Mouse (Mus musculus): ENCODE measurements around the gene Zfp352. TPM values are rescaled to one million over a fixed set of nuclear protein-coding genes. Genes with fewer than 3 reads are reported as not detected.
"Not testable (repeated sequence)": the region's sequence is repeated elsewhere in the genome, so short reads cannot be mapped to it uniquely, and the experiment has no call there.

Zfp352 gene
- not detected in 2 replicates for polyA plus RNA-seq (2014; fragmentation: Nextera tagmentation; extraction: Ambion mirVana)

DNA sequence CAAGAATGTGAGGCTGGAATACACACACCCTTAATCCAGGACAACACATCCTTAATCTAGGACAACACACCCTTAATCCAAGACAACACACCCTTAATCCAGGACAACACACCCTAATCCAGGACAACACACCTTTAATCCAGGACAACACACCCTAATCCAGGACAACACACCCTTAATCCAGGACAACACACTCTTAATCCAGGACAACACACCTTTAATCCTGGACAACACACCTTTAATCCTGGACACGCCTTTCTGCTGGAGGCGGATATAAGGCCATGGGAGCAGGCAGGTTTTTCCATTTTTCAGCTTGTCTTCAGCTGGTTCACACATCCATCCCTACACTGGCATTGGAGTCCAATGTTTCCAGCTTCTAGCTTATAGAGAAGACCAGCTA lies at the start of gene Zfp352:
Gene Zfp352, plus strand, starts transcription at position 301 of the 400 bp plus-strand sequence.
- Histone ChIP-seq H3K4me2 (replicated peaks; ENCODE audit: low read depth, low read length) (no peak within 1 kb of the TSS), H3K36me3 (ENCODE audit: control insufficient read depth, insufficient read depth, low read length) (no peaks in the 10 kb centered on the region), H3K27me3 (ENCODE audit: control insufficient read depth, insufficient read depth, low read length) (no peaks in the 10 kb centered on the region), H3K9me3 (ENCODE audit: control insufficient read depth, low read length) (no peaks in the 10 kb centered on the region), H3K4me3 (ENCODE audit: low read length) (no peak within 1 kb of the TSS), H3K27ac (ENCODE audit: low read depth, low read length) (no peak within 1 kb of the TSS), H3K4me1 (ENCODE audit: control insufficient read depth, insufficient read depth, low read length) (no peaks in the 10 kb centered on the region), H3K9ac (ENCODE audit: low read depth, low read length) (no peak within 1 kb of the TSS)
- no peak for ATAC-seq (ENCODE audit: low FRiP score, low TSS enrichment)
- WGBS = 98% methylated on average over 2 of the region's 2 CpGs

- Histone ChIP-seq H3K27ac (ENCODE audit: low read depth, low read length) (no peak overlapping the region), H3K4me2 (replicated peaks; ENCODE audit: low read depth, low read length) (no peak overlapping the region), H3K27me3 (ENCODE audit: control insufficient read depth, insufficient read depth, low read length) (no peaks in the 10 kb centered on the region), H3K9ac (ENCODE audit: low read depth, low read length) (no peak overlapping the region), H3K4me3 (ENCODE audit: low read length) (no peak overlapping the region), H3K9me3 (ENCODE audit: control insufficient read depth, low read length) (no peaks in the 10 kb centered on the region), H3K36me3 (ENCODE audit: control insufficient read depth, insufficient read depth, low read length) (no peaks in the 10 kb centered on the region), H3K4me1 (ENCODE audit: control insufficient read depth, insufficient read depth, low read length) (no peaks in the 10 kb centered on the region)
- ATAC-seq (ENCODE audit: low FRiP score, low TSS enrichment) = no peak
- 79% methylated on average over 3 of the region's 3 CpGs for WGBS
Observed at GRCm38 (mm10) chr4:90170890-90171483, 47.6 kb upstream of the Zfp352 start.

GRCm38 (mm10) chr4:90174036-90174435 lies 44.6 kb upstream of the Zfp352 start:
- Histone ChIP-seq H3K4me1 (ENCODE audit: control insufficient read depth, insufficient read depth, low read length) (no peaks in the 10 kb centered on the region), H3K36me3 (ENCODE audit: control insufficient read depth, insufficient read depth, low read length) (no peaks in the 10 kb centered on the region), H3K27me3 (ENCODE audit: control insufficient read depth, insufficient read depth, low read length) (no peaks in the 10 kb centered on the region), H3K27ac (ENCODE audit: low read depth, low read length) (no peak overlapping the region), H3K4me3 (ENCODE audit: low read length) (no peak overlapping the region), H3K9me3 (ENCODE audit: control insufficient read depth, low read length) (no peaks in the 10 kb centered on the region), H3K9ac (ENCODE audit: low read depth, low read length) (no peak overlapping the region), H3K4me2 (replicated peaks; ENCODE audit: low read depth, low read length) (no peak overlapping the region)
- WGBS = 97% methylated on average over 1 of the region's 1 CpGs
- no peak for ATAC-seq (ENCODE audit: low FRiP score, low TSS enrichment)

GRCm38 (mm10) chr4:90203421-90203820 lies 15.2 kb upstream of the Zfp352 start:
- no peak overlapping the region for H3K9ac ChIP-seq (ENCODE audit: low read depth, low read length)
- no peaks in the 10 kb centered on the region for H3K27me3 ChIP-seq (ENCODE audit: control insufficient read depth, insufficient read depth, low read length)
- no peaks in the 10 kb centered on the region for H3K36me3 ChIP-seq (ENCODE audit: control insufficient read depth, insufficient read depth, low read length)
- no peak overlapping the region for H3K27ac ChIP-seq (ENCODE audit: low read depth, low read length)
- no peak overlapping the region for H3K4me2 ChIP-seq (replicated peaks; ENCODE audit: low read depth, low read length)
- ATAC-seq (ENCODE audit: low FRiP score, low TSS enrichment) = no peak
- WGBS = 91% methylated on average over 5 of the region's 5 CpGs
- no peaks in the 10 kb centered on the region for H3K9me3 ChIP-seq (ENCODE audit: control insufficient read depth, low read length)
- H3K4me1 ChIP-seq (ENCODE audit: control insufficient read depth, insufficient read depth, low read length) = no peaks in the 10 kb centered on the region
- no peak overlapping the region for H3K4me3 ChIP-seq (ENCODE audit: low read length)

DNA sequence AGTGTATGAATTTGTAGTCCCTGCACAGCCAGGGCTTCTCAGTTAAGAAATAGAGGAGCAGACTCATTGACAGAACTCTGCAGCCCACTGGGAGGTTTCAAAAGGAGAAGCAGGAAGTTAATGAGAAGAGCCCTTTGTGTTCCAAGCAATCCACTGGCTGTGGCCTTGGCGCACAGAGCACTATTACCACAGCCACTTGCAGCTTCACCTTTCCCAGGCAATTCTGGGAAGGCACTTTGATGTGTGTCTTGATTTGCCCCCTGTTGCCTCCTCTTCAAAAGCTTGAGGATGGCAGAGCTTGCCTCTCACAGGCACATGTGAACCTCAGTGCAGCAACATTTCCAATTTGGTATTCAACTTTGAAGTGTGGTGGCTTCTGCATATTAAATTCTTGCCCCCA lies 7.1 kb upstream of the Zfp352 start:
- H3K9me3 ChIP-seq (ENCODE audit: control insufficient read depth, low read length) = no peaks in the 10 kb centered on the region
- H3K27ac ChIP-seq (ENCODE audit: low read depth, low read length) = no peak overlapping the region
- no peak overlapping the region for H3K4me2 ChIP-seq (replicated peaks; ENCODE audit: low read depth, low read length)
- no peak overlapping the region for H3K4me3 ChIP-seq (ENCODE audit: low read length)
- ATAC-seq (ENCODE audit: low FRiP score, low TSS enrichment) = no peak
- H3K9ac ChIP-seq (ENCODE audit: low read depth, low read length) = no peak overlapping the region
- no peaks in the 10 kb centered on the region for H3K4me1 ChIP-seq (ENCODE audit: control insufficient read depth, insufficient read depth, low read length)
- H3K36me3 ChIP-seq (ENCODE audit: control insufficient read depth, insufficient read depth, low read length) = no peaks in the 10 kb centered on the region
- 11% methylated on average over 1 of the region's 1 CpGs for WGBS
- no peaks in the 10 kb centered on the region for H3K27me3 ChIP-seq (ENCODE audit: control insufficient read depth, insufficient read depth, low read length)

DNA sequence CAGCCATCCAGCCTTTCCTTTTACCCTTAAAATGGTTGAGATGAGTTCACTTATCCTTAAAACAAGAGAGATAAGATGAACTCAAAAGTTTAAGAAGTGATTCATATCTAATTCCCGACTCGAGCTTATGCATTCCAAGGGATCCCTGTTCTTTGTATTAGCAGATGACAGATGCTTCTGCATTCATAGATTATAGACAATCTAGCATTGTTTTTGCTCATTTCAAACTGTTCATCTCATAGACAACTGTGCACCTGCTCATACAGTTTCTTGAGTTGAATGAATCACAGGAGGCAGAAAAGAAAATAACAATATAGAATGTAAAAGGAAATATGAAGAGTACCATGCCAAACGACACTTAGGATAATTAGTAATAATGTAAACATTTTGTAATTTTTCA lies 6.5 kb upstream of the Zfp352 start:
- no peaks in the 10 kb centered on the region for H3K9me3 ChIP-seq (ENCODE audit: control insufficient read depth, low read length)
- no peaks in the 10 kb centered on the region for H3K27me3 ChIP-seq (ENCODE audit: control insufficient read depth, insufficient read depth, low read length)
- no peak overlapping the region for H3K27ac ChIP-seq (ENCODE audit: low read depth, low read length)
- ATAC-seq (ENCODE audit: low FRiP score, low TSS enrichment) = no peak
- H3K4me1 ChIP-seq (ENCODE audit: control insufficient read depth, insufficient read depth, low read length) = no peaks in the 10 kb centered on the region
- H3K4me3 ChIP-seq (ENCODE audit: low read length) = no peak overlapping the region
- no peaks in the 10 kb centered on the region for H3K36me3 ChIP-seq (ENCODE audit: control insufficient read depth, insufficient read depth, low read length)
- H3K9ac ChIP-seq (ENCODE audit: low read depth, low read length) = no peak overlapping the region
- 87% methylated on average over 3 of the region's 3 CpGs for WGBS
- no peak overlapping the region for H3K4me2 ChIP-seq (replicated peaks; ENCODE audit: low read depth, low read length)

DNA sequence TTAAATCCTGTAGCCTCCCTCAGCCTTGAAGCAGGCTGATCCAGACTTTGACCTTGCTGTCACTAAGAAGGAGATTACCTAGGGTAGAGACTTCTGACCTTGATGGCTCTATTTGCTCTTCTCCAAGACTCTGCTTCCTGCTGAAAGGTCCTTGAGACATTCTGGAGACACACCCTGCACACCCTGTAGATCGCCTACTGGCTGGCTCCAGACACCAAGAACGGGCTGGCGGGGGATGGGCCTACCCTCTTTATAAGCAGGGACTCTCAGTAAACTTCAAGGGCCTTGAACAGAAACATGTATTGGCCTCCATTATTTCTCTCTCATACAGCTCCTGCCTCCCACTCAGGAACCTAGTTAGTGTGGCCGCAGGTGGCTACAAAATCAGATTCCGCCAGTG lies 17.0 kb downstream of the Zfp352 start:
- H3K4me2 ChIP-seq (replicated peaks; ENCODE audit: low read depth, low read length); H3K27ac ChIP-seq (ENCODE audit: low read depth, low read length); H3K36me3 ChIP-seq (ENCODE audit: control insufficient read depth, insufficient read depth, low read length); ATAC-seq (ENCODE audit: low FRiP score, low TSS enrichment); H3K27me3 ChIP-seq (ENCODE audit: control insufficient read depth, insufficient read depth, low read length); H3K4me3 ChIP-seq (ENCODE audit: low read length); H3K9me3 ChIP-seq (ENCODE audit: control insufficient read depth, low read length); H3K9ac ChIP-seq (ENCODE audit: low read depth, low read length); H3K4me1 ChIP-seq (ENCODE audit: control insufficient read depth, insufficient read depth, low read length): not testable (repeated sequence)
- 94% methylated on average over 5 of the region's 5 CpGs for WGBS

- Histone ChIP-seq H3K9me3 (ENCODE audit: control insufficient read depth, low read length) (peaks cover 3% of the 10 kb centered on the region; the same call in 1 of the 2 replicates), H3K9ac (ENCODE audit: low read depth, low read length) (no peak overlapping the region), H3K27ac (ENCODE audit: low read depth, low read length) (no peak overlapping the region), H3K36me3 (ENCODE audit: control insufficient read depth, insufficient read depth, low read length) (no peaks in the 10 kb centered on the region), H3K27me3 (ENCODE audit: control insufficient read depth, insufficient read depth, low read length) (no peaks in the 10 kb centered on the region), H3K4me1 (ENCODE audit: control insufficient read depth, insufficient read depth, low read length) (no peaks in the 10 kb centered on the region), H3K4me3 (ENCODE audit: low read length) (no peak overlapping the region), H3K4me2 (replicated peaks; ENCODE audit: low read depth, low read length) (no peak overlapping the region)
- no peak for ATAC-seq (ENCODE audit: low FRiP score, low TSS enrichment)
Observed at GRCm38 (mm10) chr4:90269781-90270180, 51.2 kb downstream of the Zfp352 start.

All from kidney, embryonic 14.5 days (tissue).